Mouse (Mus musculus): ENCODE measurements around the gene Hist1h2bk. TPM values are rescaled to one million over a fixed set of nuclear protein-coding genes. Genes with fewer than 3 reads are reported as not detected.

The Hist1h2bk gene
- 0.36 and 0.65 TPM in 2 replicates for polyA plus RNA-seq (2012; rRNA removed)

DNA sequence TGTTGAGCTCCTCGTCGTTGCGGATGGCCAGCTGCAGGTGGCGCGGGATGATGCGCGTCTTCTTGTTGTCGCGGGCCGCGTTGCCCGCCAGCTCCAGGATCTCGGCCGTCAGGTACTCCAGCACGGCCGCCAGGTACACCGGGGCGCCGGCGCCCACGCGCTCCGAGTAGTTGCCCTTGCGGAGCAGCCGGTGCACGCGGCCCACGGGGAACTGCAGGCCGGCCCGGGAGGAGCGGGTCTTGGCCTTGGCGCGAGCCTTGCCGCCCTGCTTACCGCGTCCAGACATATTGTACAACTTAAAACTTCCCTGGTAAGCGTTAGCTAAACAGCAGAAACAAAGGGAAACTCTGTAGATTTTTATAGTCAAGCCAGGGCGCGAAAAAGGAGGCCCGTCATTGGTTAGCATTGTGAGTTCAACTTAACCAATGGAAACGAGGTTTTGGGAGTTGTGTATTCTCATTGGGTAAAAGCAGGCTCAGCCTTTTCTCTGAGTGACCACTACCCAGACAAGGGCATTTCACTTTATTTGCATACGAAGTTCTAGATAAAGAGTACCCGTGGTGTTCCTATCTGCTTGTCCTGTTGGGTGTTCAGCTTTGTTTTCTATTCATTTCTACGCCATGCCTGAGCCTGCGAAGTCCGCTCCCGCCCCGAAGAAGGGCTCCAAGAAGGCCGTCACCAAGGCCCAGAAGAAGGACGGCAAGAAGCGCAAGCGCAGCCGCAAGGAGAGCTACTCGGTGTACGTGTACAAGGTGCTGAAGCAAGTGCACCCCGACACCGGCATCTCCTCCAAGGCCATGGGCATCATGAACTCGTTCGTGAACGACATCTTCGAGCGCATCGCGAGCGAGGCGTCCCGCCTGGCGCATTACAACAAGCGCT, at the start of gene Hist1h2bk, which contains the start of gene Hist1h2ah:
TSS of gene Hist1h2bk (plus strand) at position 604 of the 882 bp plus-strand sequence.
TSS of gene Hist1h2ah (minus strand) at position 302 of the 882 bp plus-strand sequence.
- DNase-seq (ENCODE audit: extremely low spot score in 1 of 2, low spot score in 1 of 2): peak; percentile 91 to 96

DNA sequence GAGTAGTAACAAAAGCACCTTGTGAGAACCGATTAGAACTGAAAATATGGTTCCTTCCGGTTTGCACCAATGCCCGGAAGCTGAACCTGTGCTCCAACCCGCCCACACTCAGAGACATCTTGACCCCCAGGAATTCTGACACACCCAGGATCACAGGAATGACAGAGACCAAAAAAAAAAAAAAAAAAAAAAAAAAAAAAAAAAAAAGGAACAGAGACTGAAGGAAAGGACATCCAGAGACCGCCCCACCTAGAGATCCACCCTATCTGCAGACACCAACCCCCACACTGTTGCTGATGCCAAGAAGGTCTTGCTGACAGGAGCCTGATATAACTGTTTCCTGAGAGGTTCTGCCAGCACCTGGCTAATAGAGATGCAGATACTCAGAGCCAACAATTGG, 43.1 kb upstream of the Hist1h2bk start:
- DNase-seq (ENCODE audit: extremely low spot score in 1 of 2, low spot score in 1 of 2): no peak

DNA sequence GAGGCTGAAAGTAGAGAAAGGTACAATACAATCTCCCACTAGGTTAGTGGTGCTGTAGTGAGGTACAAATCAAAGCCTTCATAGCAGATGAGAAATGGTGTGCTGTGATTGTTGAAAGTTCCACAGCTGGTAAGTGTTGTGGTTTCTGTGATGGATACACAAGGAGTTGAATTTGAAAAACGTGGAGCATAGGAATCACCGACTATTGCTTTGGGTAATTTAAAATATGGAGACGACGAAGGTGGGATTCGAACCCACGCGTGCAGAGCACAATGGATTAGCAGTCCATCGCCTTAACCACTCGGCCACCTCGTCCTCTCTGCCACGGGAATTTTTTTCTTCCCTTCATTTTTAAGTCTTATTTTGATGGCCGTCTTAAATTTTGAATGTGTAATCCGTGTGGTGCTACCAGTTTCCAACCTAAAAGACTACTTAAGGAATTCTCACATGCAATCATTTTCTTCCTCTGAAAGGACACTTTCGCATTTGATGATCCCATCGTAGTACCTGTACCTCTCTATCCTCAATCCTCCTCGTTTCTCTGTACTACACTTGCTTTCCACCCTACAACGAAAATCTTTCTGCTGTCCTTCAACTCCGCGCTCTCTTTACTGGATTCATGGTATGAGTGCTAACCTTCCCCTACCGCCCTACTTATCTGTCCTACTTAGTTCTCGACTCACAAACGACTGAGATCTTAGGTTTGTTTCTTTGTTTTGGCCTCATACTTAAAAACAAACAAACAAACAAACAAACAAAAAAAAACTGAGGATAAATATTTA, 41.5 kb upstream of the Hist1h2bk start:
- peak in 1 of 2 experiments; percentile 64 for DNase-seq (ENCODE audit: extremely low spot score in 1 of 2, low spot score in 1 of 2)

DNA sequence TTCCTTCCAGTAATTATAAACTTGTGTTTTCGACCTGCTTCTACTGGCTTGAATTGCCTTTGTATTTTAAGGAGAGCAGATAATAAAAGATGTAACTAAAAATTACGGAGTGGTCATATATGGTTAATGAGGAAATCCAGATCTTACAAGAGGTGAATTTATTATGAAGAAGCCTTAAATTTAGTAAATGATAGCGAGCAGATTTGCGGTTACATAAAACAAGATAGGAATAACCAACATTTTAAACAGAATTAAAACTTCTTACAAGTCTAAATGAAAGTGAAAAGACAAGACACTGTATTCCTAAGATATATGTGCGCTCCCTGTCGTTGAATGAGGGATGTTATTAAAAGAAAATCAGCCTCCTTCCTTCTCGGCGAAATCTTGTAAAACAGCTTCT, 40.8 kb upstream of the Hist1h2bk start:
- no peak for DNase-seq (ENCODE audit: extremely low spot score in 1 of 2, low spot score in 1 of 2)

DNA sequence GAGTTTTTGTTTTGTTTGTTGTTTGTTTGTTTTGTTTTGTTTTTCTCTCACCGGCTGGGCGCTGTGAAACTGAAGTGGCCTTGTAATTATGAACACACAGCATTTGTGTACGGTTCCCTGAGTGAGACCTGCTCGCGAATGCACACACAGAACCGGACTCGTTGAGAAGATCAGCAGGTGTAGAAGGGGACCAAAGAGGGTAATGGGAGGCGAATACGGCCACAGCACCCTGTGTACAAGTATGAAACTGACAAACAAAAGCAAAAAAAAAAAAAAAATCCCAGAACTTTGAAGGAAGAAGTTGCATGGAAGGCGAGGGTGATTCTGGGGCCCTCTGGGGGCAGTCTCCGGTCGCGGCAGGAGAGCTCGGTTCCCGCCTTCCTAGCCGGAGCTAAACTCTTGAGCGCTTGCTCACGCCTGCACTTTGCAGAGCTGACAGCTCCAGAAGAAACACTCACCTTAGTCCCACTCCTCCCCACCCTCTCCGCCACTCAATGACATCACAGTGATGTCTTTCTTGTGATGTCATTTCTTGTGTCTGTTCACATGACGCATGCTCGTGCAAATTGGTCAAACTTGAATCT, 40.2 kb upstream of the Hist1h2bk start:
- no peak for DNase-seq (ENCODE audit: extremely low spot score in 1 of 2, low spot score in 1 of 2)

DNA sequence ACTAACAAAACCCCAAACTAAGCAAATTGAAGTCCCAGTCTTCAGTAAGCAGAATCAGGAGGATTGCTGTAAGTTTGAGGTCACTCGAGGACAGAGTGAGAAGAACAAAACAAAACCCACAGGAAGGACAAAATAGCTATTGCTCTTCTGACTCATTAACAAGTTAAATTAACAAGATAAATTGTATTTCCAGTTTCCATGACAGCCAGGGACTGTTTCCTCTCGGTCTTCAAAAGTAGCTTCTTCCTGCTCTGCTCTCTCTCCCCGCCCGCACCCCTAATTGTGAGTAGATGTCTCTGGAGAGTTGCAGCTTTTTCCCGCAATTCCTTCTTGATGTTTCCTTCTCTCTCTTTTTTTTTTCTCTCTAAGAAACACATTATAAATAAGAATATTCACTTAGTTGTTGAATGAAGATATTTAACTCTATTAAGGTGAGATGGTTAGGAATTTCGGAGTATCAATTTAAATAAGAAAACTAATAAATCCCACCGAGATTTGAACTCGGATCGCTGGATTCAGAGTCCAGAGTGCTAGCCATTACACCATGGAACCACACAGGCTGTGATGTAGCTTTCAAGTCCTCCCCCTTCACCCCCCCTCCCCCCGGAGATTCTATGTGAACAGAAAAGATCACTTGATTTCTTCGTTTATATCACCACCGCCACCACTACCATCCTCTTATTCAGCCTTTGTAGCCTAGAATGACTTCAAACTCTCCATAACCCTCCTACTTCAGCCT, 39.4 kb upstream of the Hist1h2bk start:
- peak in 1 of 2 experiments; percentile 29 for DNase-seq (ENCODE audit: extremely low spot score in 1 of 2, low spot score in 1 of 2)

DNA sequence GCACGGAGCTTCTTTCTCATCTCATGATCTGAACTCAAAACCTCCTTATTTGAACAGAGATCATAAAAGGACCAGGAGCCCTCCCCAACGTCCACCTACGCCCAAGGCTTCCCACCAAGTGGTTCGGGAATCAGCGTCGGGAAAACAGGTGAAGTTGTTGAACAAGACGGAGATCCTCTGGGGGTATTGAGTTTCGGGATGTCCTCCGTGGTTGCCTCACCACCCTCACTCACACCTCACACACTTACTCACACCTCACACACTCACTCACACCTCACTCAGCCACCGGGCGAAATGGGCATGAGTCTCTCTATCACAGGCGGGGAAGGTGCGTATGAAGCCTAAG, 38.9 kb upstream of the Hist1h2bk start:
- no peak for DNase-seq (ENCODE audit: extremely low spot score in 1 of 2, low spot score in 1 of 2)

DNA sequence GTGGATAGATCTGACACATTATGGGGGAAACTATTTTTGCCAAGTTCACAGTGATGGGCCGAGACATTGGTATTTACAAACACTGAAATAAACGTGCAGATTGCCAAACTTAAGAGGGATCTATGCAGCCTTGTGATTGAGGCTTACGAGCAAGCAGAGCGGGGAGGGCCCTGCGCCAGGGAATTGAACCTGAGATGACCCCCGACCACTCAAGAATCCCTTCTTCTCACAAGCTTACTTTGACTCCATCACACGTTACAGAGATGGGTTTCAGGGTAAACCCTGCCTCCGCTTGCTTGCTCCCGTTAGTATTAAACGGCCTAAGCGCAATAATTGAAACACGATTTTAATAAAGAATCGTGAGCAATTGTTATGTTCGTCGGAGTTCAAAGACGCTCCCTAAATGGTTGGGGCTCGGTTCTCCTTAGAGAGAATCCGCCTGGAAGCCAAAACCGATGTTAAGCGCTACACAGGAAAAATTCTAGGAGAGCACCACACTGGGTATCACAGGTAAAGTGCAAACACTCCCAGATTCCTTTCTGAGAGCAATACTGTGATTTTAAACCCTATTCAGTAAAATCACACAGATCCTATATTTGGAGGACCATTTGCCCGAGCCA, 38.4 kb upstream of the Hist1h2bk start:
- no peak for DNase-seq (ENCODE audit: extremely low spot score in 1 of 2, low spot score in 1 of 2)

DNA sequence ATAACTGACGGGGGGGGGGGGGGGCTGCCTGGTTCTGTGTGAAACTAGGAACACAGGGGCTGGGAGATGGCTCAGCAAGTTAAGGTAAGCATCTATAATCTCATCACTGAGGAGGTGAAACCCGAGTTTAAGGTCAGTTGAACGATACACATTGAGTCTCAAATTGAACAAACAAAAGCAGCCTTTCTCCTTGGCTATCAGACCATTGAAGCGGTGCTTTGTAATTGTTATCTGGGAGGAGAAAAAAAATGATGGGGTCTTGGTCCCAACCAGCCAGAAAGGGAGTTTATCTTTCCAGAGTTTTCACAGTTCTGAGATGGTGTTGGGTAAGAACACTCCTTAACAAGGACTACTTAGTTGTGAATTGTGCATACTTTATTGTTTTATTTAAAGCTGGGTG, 37.8 kb upstream of the Hist1h2bk start:
- DNase-seq (ENCODE audit: extremely low spot score in 1 of 2, low spot score in 1 of 2): no peak

DNA sequence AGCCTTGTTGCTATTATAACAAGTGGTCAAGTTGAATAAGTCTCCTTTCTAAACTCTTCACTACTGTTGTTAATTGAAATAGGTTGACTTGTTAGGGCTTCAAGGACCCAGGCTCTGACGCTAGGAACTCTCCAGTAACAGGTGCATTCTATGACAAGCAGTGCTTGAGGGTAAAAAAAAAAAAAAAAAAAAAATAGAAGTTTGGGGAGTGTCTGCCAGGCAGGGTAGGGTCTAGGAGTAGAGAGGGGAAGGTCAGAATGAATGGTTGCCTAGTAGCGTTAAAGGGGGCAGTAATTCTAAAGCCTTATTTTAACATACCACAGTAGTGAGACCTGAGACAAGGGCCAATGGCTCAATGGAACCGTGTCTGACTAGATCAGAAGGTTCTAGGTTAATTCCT, 37.3 kb upstream of the Hist1h2bk start:
- no peak for DNase-seq (ENCODE audit: extremely low spot score in 1 of 2, low spot score in 1 of 2)

DNA sequence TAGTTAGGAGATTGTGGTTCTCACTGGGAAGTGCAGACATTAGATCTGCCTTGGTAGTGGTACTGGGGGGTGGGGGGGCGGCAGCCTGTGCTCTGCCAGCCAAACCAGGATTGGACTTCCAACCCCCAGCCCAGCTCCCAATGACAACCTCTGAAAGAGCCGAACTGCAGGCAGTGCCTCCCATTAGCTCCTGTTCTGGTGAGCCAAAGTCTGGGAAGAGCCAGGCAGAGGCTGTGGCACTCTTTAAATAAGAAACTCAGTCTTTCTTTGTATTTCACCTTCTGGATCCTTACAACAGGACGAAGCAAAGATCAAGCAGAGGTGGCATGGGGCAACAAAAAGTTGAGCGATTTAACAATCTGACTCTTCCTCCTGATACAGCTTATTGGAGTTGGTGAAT, 36.5 kb upstream of the Hist1h2bk start:
- DNase-seq (ENCODE audit: extremely low spot score in 1 of 2, low spot score in 1 of 2): no peak

DNA sequence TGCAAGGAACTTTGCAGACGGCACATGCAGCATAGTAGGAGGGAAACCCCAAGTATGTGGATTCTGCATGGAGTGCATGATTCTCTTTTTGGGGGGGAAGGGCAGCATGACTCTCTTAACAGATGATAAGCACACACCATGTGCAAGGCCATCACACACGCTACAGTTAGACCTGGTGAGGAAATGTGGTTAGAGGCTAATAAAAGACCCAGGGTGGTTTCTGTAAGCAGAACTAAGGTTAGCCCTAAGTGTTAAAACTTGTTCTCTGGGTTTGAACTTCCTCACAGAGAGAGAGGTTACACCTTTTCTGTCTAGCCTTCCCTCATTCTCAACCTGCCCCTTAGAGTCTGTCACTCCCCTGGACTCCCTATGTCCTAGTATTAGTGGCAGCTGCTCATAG, 34.3 kb upstream of the Hist1h2bk start:
- DNase-seq (ENCODE audit: extremely low spot score in 1 of 2, low spot score in 1 of 2): no peak

DNA sequence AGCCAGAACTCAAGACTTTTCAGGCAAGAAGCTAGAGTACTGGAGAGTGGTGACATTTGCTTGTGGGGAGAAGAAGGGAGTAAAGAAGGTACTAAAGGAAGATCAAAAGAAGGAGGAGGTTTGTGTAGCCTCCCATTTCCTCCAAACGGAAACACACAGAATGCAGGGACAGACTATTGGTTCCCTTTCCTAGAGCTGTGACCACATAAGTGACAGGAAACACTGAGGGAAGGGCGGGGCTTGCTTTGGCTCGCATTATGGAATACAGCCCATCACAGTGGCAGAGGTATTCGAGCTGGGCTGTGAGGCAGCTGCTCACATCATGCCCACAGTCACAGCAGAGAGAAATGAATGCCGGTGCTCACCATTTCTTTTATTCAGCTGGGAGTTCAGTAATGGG, 33.8 kb upstream of the Hist1h2bk start:
- DNase-seq (ENCODE audit: extremely low spot score in 1 of 2, low spot score in 1 of 2): no peak

DNA sequence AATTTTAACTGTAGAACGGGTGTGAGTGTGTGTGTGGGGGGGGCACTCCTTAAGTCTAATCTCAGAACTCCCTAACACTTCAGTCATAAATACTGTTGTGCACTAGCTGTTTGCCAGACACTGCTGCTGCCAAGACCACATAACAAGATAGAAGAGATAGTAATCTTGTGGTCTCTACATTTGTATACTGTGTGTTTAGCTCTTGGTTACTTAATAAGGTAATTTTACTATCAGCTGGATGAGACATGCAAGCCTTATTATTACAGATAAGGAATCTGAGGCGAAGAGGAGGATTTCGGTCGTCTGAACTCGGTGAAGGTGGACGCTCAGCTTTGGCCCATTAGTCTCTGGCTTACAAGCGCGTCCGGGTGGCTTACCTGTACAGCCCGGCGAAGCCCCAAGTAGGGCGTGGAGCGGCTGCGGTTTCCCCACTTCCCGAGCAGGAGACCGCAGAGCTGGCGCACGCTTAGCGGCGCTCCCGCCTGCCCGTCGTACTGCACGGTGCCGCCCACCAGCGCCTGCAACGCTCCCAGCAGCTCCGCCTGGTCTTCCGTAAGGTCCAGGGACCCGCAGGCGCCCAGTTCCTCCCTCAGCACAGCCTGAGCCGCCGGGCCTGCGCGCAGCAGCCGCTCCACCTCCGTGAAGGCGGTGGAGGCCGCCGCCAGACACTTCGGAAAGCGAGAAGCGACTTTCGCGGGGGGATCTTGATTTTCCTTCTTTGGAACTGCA, 29.9 kb upstream of the Hist1h2bk start:
- no peak for DNase-seq (ENCODE audit: extremely low spot score in 1 of 2, low spot score in 1 of 2)

DNA sequence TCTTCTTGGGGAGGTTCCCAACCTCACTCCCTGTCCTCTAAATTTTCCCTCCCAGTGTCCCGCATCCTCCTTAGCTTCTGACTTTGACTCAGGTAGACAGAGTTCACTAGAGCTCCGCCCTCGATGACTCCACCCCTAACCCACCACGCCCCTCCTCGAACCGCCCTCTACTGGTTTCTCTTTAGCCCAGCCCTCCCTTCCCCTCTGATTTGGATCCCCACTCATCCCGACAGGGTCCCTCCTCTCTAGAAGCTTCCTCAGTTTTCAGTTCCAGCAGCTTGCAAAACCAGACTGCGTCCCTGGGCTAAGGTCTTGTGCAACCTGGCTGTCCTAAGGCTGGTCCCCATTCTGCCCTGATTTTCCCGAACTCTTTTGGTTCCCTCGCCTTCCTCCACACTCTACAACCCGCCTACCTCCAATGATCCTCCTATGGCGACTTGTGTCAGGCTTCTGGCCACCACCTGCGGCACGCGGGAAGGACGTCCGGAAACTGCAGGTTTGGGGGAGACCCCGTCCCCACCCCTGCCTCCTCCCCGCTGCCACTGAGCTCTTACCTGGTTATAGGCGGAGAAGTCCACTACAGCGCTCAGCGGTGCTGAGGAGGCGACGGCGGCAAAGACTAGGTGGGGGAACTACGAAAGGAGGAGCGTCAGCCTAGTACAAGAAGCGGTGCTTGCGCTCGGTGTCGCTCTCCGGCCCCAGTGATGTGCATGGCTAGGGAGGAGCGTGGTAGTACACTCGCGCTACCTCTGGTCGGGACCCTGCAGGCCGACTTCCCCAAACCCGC, 29.1 kb upstream of the Hist1h2bk start:
- DNase-seq (ENCODE audit: extremely low spot score in 1 of 2, low spot score in 1 of 2): peak in 1 of 2 experiments; percentile 31

DNA sequence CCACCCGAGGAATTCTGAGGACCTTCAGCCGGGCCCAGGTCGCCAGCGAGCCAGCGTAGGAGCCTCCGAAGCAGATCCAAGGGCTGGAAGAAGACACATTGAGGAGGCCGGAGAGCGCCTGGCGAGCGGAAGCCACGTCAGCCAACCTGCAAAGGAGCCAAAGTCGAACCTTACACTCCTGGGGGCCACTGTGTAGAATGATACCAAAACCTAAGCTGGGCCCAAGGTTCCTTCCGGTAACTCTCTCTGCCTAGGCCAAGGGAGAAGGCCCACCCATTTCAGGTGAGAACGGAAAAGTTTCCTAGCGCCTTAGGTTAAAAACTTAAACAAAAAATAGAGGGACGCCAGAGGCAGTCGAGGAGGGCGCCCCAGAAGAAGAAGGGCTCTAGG, 28.6 kb upstream of the Hist1h2bk start:
- DNase-seq (ENCODE audit: extremely low spot score in 1 of 2, low spot score in 1 of 2): no peak

DNA sequence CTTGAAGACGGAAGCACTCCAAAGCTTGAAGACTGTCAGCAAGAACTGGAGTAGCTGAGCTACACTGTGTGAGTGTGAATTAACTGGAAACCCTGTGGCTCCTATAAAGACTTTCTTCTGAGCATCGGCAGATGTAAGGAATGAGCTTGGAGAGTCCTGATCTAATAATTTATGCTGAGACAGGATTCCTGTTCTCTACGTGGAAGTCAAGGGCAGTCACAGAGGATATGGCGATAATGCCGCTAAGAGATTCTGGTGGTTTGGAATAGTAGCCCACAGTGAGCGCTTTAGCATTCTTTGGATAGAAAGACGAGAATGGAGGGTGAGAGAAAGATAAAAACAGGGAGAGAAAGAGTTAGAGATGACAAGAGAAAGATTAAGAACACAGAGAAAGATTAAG, 27.8 kb upstream of the Hist1h2bk start:
- no peak for DNase-seq (ENCODE audit: extremely low spot score in 1 of 2, low spot score in 1 of 2)

DNA sequence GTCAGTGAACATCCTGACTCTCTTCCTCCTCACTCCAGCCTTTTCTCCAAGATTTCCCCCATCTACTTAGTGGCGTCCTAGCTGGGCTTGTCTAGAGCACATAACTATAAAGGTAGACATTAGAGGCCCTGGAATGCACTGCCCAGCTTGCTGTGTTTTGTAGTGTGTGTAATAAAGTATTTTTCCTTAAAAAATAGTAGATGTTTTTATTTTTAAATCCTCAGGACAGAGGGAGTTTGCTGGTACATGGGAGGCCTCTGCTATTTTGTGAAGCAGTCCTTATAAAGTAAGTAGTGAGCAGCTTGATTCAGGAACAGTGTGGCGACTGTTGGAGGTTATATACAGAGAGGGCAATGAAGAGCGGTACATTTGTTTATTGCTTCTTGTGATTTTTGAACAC, 27.0 kb upstream of the Hist1h2bk start:
- DNase-seq (ENCODE audit: extremely low spot score in 1 of 2, low spot score in 1 of 2): no peak

DNA sequence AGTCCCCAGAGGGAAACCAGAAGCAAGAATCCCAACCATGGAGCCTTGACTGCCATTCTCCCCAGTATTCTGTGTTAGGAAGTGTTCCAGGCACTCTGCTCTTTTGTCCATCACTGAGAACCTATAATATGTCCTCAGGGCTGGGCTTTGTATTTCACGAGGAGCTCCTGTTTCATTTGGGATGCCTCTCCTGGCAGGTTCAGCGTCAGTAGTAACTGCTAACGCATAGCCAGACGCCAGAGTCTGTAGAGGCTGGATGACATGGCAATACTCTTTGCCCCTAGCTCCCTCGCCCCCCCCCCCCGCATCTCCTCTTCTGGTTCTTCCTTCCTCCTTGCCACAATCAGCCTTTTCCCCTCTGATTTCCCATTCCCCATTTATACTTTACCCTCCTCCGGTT, 26.0 kb upstream of the Hist1h2bk start, which contains the start of gene Prss16:
TSS of gene Prss16 (minus strand) at position 101 of the 400 bp plus-strand sequence.
- DNase-seq (ENCODE audit: extremely low spot score in 1 of 2, low spot score in 1 of 2): no peak

Data from frontal cortex, adult 2 months (tissue).